Mouse (Mus musculus) lung, adult 18-20 months (tissue): ENCODE data around the gene Ssx2ip.

Source experiments
- DNase-seq, 2 experiments: peaks; one replicate each; pipeline ENCODE4 v3.0.0; 2022; ENCODE audit warnings: mixed read lengths in 2 of 2

Ssx2ip gene

DNA sequence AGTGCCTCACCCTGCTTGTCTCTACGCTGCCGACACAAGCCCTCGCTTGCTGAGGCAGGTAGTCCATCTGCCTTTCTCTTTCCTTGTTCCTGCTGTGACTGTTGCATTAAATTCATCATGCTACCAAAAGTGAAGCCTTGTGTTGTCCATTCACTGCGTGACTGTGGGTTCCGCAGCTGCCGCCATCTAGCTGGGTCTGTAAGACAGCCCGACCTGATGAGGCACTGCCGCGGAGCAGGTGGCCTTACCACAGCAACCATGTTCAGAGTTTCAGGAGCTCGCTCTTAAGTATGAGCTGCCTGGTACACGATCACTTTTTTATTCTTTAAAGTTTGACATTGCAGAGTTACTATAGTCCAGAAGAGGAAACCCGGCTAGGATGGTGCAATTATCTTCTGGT lies 35.6 kb downstream of the Ssx2ip start:
- no peak for DNase-seq

- DNase-seq: no peak
Measured at GRCm38 (mm10) chr3:146440422-146440821, 36.0 kb downstream of the Ssx2ip start.

DNA sequence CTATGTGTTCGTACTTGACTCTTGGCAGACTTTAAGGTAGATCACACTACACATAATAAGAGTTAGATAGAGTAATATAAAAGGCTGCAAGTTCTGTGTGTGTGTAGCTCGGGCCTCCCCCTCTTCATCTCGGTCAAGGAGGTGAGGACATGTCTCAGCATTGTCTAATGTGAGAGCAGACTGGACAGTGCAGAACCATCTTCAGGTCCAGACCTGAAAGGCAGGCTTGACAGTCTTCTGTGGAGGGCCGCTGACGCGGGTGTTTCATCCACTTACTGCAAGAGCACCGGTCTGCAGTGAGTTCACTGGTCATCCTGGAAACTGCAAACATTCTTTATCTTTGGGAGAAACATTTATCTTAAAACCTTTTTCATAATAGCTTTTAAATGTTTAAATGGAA lies 38.0 kb downstream of the Ssx2ip start:
- DNase-seq: no peak

GRCm38 (mm10) chr3:146442936-146443335 lies 38.5 kb downstream of the Ssx2ip start:
- DNase-seq: no peak

- no peak for DNase-seq
Measured at GRCm38 (mm10) chr3:146443380-146443779, 38.9 kb downstream of the Ssx2ip start.

- DNase-seq: no peak
Measured at GRCm38 (mm10) chr3:146444880-146445279, 40.4 kb downstream of the Ssx2ip start.

DNA sequence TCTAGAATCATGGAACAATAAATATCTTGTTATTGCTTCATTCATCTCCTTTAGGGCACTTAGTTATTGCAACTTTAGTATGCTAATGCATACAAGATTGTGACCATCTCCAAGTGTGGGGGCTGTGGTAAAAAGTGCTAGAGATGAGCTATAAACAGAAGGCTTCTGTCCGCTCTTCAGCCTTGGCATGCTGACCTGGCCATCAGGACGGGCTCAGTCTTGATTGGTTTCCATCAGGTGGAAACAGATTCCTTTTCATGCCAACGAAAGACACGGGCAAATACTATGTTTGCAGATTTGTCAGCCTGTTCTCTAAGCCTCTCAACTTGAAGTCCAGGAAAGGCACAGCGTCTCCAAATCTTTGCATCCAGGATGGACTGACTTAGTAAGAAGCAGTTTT lies 42.7 kb downstream of the Ssx2ip start:
- DNase-seq: no peak

GRCm38 (mm10) chr3:146447598-146447997 lies 43.2 kb downstream of the Ssx2ip start:
- DNase-seq: peak in 1 of 2 experiments; percentile 47

GRCm38 (mm10) chr3:146448372-146448771 lies 43.9 kb downstream of the Ssx2ip start:
- no peak for DNase-seq

DNA sequence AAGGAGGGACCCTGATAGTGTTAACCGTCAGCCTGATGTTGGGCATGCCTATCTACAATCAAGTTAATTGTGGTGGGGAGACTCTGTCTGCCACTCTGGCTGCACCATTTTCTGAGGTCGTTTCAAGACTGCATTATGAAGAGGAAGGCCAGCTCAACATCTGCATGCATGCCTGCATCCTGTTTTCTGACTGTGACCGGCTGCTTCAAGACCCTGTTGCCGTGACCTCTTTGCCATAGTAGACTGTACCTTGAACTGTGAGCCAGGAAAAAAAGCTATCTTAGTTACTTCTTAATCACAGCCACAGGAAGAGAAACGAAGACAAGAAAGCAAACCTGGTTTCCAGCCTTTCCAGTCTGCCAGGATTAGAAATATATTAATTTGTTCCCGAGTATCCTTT lies 44.5 kb downstream of the Ssx2ip start:
- DNase-seq: no peak

DNA sequence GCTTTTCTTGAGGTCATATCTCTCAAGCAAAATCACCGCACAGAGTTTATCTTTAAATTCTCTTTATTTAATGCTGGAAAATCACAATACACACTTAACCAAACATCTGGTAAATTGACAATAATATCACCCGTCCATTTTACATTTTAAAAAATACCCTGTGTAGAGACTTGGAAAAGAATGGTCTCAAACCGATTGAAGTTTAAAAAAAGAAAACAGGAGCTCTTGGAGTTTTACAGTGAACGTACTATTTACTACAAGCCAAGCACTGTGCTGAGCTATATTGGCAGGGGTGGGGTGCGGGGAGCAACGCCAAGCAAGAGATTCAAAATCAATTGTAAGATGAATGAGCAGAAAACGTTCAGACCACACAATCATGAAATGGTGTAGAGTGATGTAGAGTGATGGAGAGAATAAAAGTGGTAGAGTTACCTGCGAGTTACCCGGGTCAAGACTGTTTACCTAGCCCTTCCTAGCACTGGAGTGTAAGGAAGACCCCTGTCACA lies 45.4 kb downstream of the Ssx2ip start, which contains the start of gene Ctbs:
Gene Ctbs, plus strand, starts transcription at position 51 of the 506 bp plus-strand sequence.
- DNase-seq: no peak

DNA sequence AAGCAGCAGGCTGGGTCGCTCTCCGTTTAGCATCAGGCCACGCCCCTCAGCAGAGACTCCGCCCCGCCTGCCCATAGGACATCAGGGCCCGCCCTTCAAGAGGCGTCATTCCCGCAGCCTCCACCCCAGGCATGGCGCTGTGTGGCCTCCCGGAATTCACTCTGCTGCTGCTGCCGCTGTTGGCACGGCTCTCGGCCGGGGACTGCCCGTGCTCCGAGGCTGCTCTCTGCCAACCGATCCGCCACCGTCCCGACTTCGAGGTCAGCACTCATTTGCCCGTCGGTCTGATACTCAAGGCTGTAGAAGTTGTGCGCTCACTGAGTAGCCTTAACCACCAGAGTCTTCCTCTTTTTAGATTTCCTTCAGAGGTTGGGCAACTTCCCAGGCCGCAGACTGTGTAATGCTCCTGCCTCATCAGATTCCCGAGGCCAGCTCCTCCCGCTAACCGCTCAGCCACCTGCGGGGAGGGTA lies 46.0 kb downstream of the Ssx2ip start:
- DNase-seq: peak; percentile 93 to 95

GRCm38 (mm10) chr3:146451375-146451774 lies 46.9 kb downstream of the Ssx2ip start:
- no peak for DNase-seq

GRCm38 (mm10) chr3:146462939-146463338 lies 58.5 kb downstream of the Ssx2ip start:
- DNase-seq: no peak

DNA sequence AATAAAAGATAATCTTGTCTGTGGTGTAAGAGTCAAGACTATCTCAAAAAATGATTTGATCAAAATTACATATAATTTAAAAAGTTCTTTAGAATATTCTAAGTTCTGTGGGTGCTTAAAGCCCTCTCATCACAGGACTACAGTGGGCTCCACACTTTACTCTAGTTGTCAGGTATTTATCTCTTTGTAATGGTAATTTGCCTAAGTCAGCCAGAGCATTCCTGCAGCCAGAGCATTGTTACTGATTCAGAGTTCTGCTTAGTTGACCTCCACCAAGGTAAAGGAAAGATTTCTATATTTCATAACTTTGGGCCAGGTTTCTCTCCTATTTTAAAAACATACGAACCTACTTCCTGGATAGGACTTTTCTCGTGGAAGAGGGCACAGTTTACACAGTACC lies 64.8 kb downstream of the Ssx2ip start:
- no peak for DNase-seq

DNA sequence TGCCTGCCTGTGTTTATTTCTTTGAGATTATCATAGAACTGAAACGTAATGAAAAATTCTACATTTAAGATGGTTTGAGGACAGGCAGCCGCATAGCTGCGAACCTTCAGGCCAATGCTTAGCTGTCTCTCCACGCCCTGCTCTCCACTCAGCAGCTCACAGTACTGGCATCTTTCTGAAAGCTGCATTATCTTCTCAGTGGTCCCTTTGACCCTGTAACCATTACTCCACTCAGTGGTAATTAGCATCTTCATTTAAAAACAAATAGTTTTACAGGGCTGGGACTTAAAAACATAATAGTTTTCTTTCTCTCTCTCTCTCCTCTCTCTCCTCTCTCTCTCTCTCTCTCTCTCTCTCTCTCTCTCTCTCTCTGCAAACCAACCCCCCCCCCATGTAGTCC lies 68.2 kb downstream of the Ssx2ip start:
- no peak for DNase-seq

- DNase-seq: no peak
Measured at GRCm38 (mm10) chr3:146473741-146474140, 69.3 kb downstream of the Ssx2ip start.

DNA sequence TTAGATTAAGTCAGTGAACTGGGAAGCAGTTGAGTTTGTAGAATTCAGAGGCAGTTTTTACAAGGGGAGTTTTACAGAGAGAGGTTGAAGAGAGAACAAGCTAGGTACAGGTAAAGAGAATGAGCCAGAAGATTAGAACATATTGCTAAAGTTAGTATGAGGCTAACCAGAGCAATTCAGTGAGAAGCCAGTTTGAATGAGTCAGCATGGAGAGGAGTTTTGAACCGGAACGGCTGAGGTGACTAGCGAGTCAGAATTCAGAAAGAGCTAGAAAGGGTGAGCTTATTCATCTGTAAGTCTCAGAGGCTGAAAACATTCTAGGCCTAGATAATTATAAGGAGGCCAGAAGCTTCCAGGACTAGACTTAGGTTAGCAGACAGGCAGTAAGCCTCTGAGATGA lies 70.0 kb downstream of the Ssx2ip start:
- DNase-seq: no peak

DNA sequence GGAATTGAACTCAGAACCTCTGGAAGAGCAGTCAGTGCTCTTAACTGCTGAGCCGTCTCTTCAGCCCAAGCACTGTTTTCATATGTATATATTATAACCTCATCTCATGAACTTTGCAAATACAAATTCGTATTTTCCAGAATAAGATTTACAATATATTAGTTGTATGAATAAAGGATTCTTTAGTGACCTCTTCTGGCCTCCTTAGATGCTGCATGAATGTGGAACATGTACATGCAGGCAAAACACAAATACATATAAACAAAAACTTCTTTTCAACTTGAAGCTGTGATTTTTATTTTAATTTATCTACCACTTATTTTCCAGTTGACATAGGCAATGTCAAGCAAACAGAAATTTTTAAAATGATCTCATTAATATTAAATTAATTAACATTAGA lies 77.6 kb downstream of the Ssx2ip start:
- DNase-seq: no peak

GRCm38 (mm10) chr3:146486464-146486863 lies 82.0 kb downstream of the Ssx2ip start:
- DNase-seq: no peak
